Mouse (Mus musculus) CH12.LX (cell line): ENCODE measurements at regions not wholly inside any gene's neighbourhood (a gene's known extent, or its start where the extent isn't known, plus 50 kb on each side); places are given as distances from the start of the nearest gene placed in this dataset.

ENCODE experiments used
- DNase-seq: peaks from one replicate; pipeline ENCODE4 v3.0.0-alpha.2; 2013; ENCODE audit errors: extremely low read depth
- H3K27ac ChIP-seq: 2 replicates; pipeline ENCODE4 v1.5.1; 2012; ENCODE audit warnings: low read depth, mild to moderate bottlenecking, control low read depth, moderate library complexity; ENCODE audit not compliant: insufficient read depth
- H3K27me3 ChIP-seq: replicated peaks from 2 replicates; pipeline ENCODE3; 2012; ENCODE audit warnings: inconsistent platforms
- H3K36me3 ChIP-seq, 2 experiments: replicated peaks in 1 of 2; 2 replicates each; pipeline versions ENCODE3 to v1.6.1; 2012; ENCODE audit warnings: inconsistent platforms in 1 of 2, low read length in 1 of 2, mild to moderate bottlenecking in 1 of 2, mixed read lengths in 1 of 2, moderate library complexity in 1 of 2; ENCODE audit not compliant: control insufficient read depth in 1 of 2, insufficient read depth in 1 of 2
- H3K4me1 ChIP-seq, 2 experiments: 2 replicates each; pipeline ENCODE4 v1.6.1; 2012; ENCODE audit warnings: inconsistent platforms in 1 of 2, moderate library complexity in 1 of 2; ENCODE audit not compliant: insufficient read depth in 2 of 2, control insufficient read depth in 1 of 2
- H3K4me2 ChIP-seq: 2 replicates; pipeline ENCODE4 v1.6.1; 2012; ENCODE audit warnings: low read depth, mild to moderate bottlenecking, control low read depth; ENCODE audit not compliant: poor library complexity, insufficient read depth, severe bottlenecking
- H3K4me3 ChIP-seq, 3 experiments: fragments of 150-350 bp in 1 of 3; sonication (generic) in 1 of 3; replicated peaks in 1 of 3; 2 replicates each; pipeline versions ENCODE3 to v1.5.1; 2011 to 2012; ENCODE audit warnings: low read depth in 2 of 3, low read length in 2 of 3, mild to moderate bottlenecking in 2 of 3, moderate library complexity in 2 of 3, control low read depth in 1 of 3, improper control_type of control experiment in 1 of 3, inconsistent platforms in 1 of 3, mixed read lengths in 1 of 3; ENCODE audit not compliant: poor library complexity in 1 of 3
- H3K79me2 ChIP-seq: replicated peaks from 2 replicates; pipeline ENCODE4 v1.6.1; 2012; ENCODE audit warnings: mild to moderate bottlenecking, moderate library complexity; ENCODE audit not compliant: control insufficient read depth, poor library complexity, insufficient read depth, severe bottlenecking; ENCODE audit errors: extremely low read depth
- H3K9ac ChIP-seq: 2 replicates; pipeline ENCODE4 v1.6.1; 2012; ENCODE audit warnings: low read depth, mild to moderate bottlenecking, control low read depth, moderate library complexity; ENCODE audit not compliant: insufficient read depth
- H3K9me3 ChIP-seq: replicated peaks from 2 replicates; pipeline ENCODE3; 2012; ENCODE audit warnings: low read length, inconsistent platforms, mixed read lengths
- CHD1 ChIP-seq: IDR thresholded peaks from 2 replicates; pipeline ENCODE4 v1.6.1; 2012; ENCODE audit warnings: low read depth, low read length, improper control_type of control experiment, inconsistent platforms
- CTCF ChIP-seq, 2 experiments: IDR thresholded peaks in 1 of 2; conservative IDR thresholded peaks in 1 of 2; 2 replicates each; pipeline ENCODE4 v1.5.1; 2011 to 2012; ENCODE audit warnings: low read depth in 2 of 2, low read length in 2 of 2, improper control_type of control experiment in 1 of 2, inconsistent platforms in 1 of 2, mild to moderate bottlenecking in 1 of 2, moderate library complexity in 1 of 2
- E2F4 ChIP-seq: IDR thresholded peaks from 2 replicates; pipeline ENCODE4 v1.6.1; 2011; ENCODE audit warnings: low read depth, low read length, improper control_type of control experiment; ENCODE audit not compliant: insufficient replicate concordance
- ELF1 ChIP-seq: IDR thresholded peaks from 2 replicates; pipeline ENCODE4 v1.6.1; 2014; ENCODE audit warnings: low read depth, mild to moderate bottlenecking, inconsistent platforms, low read length, improper control_type of control experiment
- EP300 ChIP-seq: IDR thresholded peaks from 2 replicates; pipeline ENCODE4 v1.6.1; 2011; ENCODE audit warnings: low read length, improper control_type of control experiment
- ETS1 ChIP-seq: conservative IDR thresholded peaks from 2 replicates; pipeline ENCODE4 v1.6.1; 2012; ENCODE audit warnings: low read depth, mild to moderate bottlenecking, inconsistent platforms, low read length, improper control_type of control experiment, moderate library complexity
- IRF4 ChIP-seq: IDR thresholded peaks from 2 replicates; pipeline ENCODE4 v1.6.1; 2014; ENCODE audit warnings: low read depth, mild to moderate bottlenecking, inconsistent platforms, low read length, improper control_type of control experiment
- JUN ChIP-seq: IDR thresholded peaks from 2 replicates; pipeline ENCODE4 v1.6.1; 2011; ENCODE audit warnings: low read depth, mild to moderate bottlenecking, low read length, improper control_type of control experiment, moderate library complexity; ENCODE audit not compliant: insufficient read depth
- JUND ChIP-seq: conservative IDR thresholded peaks from 2 replicates; pipeline ENCODE4 v1.6.1; 2011; ENCODE audit warnings: low read depth, low read length, improper control_type of control experiment
- MAZ ChIP-seq: IDR thresholded peaks from 2 replicates; pipeline ENCODE4 v1.6.1; 2012; ENCODE audit warnings: low read depth, mild to moderate bottlenecking, inconsistent platforms, low read length, improper control_type of control experiment, moderate library complexity
- MYC ChIP-seq: IDR thresholded peaks from 2 replicates; pipeline ENCODE4 v1.6.1; 2011; ENCODE audit warnings: low read depth, mild to moderate bottlenecking, improper control_type of control experiment, low read length
- NELFE ChIP-seq: IDR thresholded peaks from 2 replicates; pipeline ENCODE4 v1.6.1; 2011; ENCODE audit warnings: low read depth, low read length, improper control_type of control experiment
- NRF1 ChIP-seq: IDR thresholded peaks from 2 replicates; pipeline ENCODE4 v1.6.1; 2014; ENCODE audit warnings: low read depth, mild to moderate bottlenecking, inconsistent platforms, low read length, improper control_type of control experiment, moderate library complexity
- POLR2A ChIP-seq: IDR thresholded peaks from 2 replicates; pipeline ENCODE4 v1.6.1; 2011; ENCODE audit warnings: low read depth, mild to moderate bottlenecking, improper control_type of control experiment, low read length
- RAD21 ChIP-seq: IDR thresholded peaks from 2 replicates; pipeline ENCODE4 v1.6.1; 2011; ENCODE audit warnings: low read depth, mild to moderate bottlenecking, low read length, improper control_type of control experiment, moderate library complexity
- SMC3 ChIP-seq: IDR thresholded peaks from 2 replicates; pipeline ENCODE4 v1.6.1; 2011; ENCODE audit warnings: low read depth, low read length, improper control_type of control experiment
- TCF12 ChIP-seq: IDR thresholded peaks from 2 replicates; pipeline ENCODE4 v1.6.1; 2014; ENCODE audit warnings: low read depth, mild to moderate bottlenecking, inconsistent platforms, low read length, improper control_type of control experiment
- ZMIZ1 ChIP-seq: IDR thresholded peaks from 2 replicates; pipeline ENCODE4 v1.6.1; 2012; ENCODE audit warnings: low read depth, mild to moderate bottlenecking, inconsistent platforms, low read length, improper control_type of control experiment
- ZNF384 ChIP-seq: IDR thresholded peaks from 2 replicates; pipeline ENCODE4 v1.6.1; 2012; ENCODE audit warnings: low read depth, low read length, improper control_type of control experiment, inconsistent platforms
- dilution Hi-C: fragments of 300-500 bp; cut with MboI; formaldehyde crosslinking; loops from 2 replicates; pipeline ENCODE4 v1.14.3; 2020; ENCODE audit warnings: low sequenced_read_pairs; ENCODE audit not compliant: extremely low pct_unique_long_range_greater_than_20kb, extremely low pct_ligation_motif_present
- in situ Hi-C: fragments of 300-500 bp; cut with MboI; formaldehyde crosslinking; loops from 3 replicates; pipeline ENCODE4 v1.14.3; 2019; ENCODE audit warnings: low sequenced_read_pairs, low pct_ligation_motif_present, low pct_unique_long_range_greater_than_20kb, mixed read lengths

DNA sequence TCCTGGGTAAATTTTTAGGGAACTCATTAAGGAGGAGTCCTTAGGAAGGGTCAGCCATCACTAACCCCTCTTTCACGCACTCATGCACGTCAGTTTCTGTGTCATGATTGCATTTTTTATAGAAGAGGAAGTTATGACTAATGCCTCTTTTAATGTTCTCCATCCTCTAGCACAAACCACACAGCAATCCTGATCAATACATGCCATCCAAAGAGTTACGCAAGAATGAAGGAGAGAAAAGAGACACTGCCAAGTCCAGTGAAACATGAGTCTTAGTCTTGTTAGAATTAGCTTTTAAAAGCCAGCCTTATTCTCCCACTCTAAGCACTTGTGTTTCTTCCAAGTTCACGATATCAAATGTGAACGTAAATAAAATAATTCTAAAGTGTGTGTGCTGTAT lies 151.0 kb upstream of the Tll1 start:
- no peak for DNase-seq
- no peak overlapping the region for H3K4me2 ChIP-seq
- in situ Hi-C loops (no loop called here), dilution Hi-C loops (no loop called here)
- H3K4me3 ChIP-seq: no peak overlapping the region
- no peaks in the 10 kb centered on the region for H3K79me2 ChIP-seq
- no peaks in the 10 kb centered on the region for H3K27me3 ChIP-seq
- no peaks in the 10 kb centered on the region for H3K36me3 ChIP-seq
- H3K9me3 ChIP-seq: peaks cover 29% of the 10 kb centered on the region
- no peaks in the 10 kb centered on the region for H3K4me1 ChIP-seq
- no peak overlapping the region for H3K27ac ChIP-seq
- H3K9ac ChIP-seq: no peak overlapping the region
- TF ChIP-seq EP300: no peak
- TF ChIP-seq ZNF384: no peak
- no peak for TF ChIP-seq ETS1
- no peak for TF ChIP-seq CHD1
- TF ChIP-seq TCF12: no peak
- TF ChIP-seq RAD21: no peak
- no peak for TF ChIP-seq ELF1
- TF ChIP-seq MAZ: no peak
- TF ChIP-seq JUN: no peak
- no peak for TF ChIP-seq IRF4
- no peak for TF ChIP-seq POLR2A
- no peak for TF ChIP-seq CTCF (conservative IDR thresholded peaks at IDR 0.05 in 1 of 2, IDR thresholded peaks at IDR 0.05 in 1 of 2; ENCODE audit: low read depth in 2 of 2, low read length in 2 of 2)
- TF ChIP-seq ZMIZ1: no peak
- no peak for TF ChIP-seq JUND

- no peaks in the 10 kb centered on the region for H3K27me3 ChIP-seq
- H3K36me3 ChIP-seq: no peaks in the 10 kb centered on the region
- no peak overlapping the region for H3K27ac ChIP-seq
- TF ChIP-seq NRF1 (no peak), E2F4 (no peak), MYC (no peak), CTCF (conservative IDR thresholded peaks at IDR 0.05 in 1 of 2, IDR thresholded peaks at IDR 0.05 in 1 of 2; ENCODE audit: low read depth in 2 of 2, low read length in 2 of 2) (no peak), ZNF384 (no peak), JUN (no peak), SMC3 (no peak), NELFE (no peak)
- TF ChIP-seq, all 38 proteins: peak for 0
- Histone ChIP-seq H3K4me1 (no peaks in the 10 kb centered on the region), H3K4me3 (no peak overlapping the region), H3K79me2 (no peaks in the 10 kb centered on the region), H3K4me2 (no peak overlapping the region), H3K9me3 (peaks cover 44% of the 10 kb centered on the region), H3K9ac (no peak overlapping the region)
- no peak for DNase-seq
- dilution Hi-C loops (no loop called here), in situ Hi-C loops (no loop called here)
These were observed 142.1 kb upstream of the Tll1 start for GRCm38 (mm10) chr8:64348082-64348646.
